Mouse (Mus musculus) megakaryocyte, embryonic 14.5 days (primary cell): ENCODE results near the gene Gm20388.

ENCODE experiments used
- FLI1 ChIP-seq: IDR thresholded peaks from 2 replicates; pipeline ENCODE4 v1.6.1; 2012; ENCODE audit warnings: low read length, inconsistent platforms, mixed read lengths
- GATA1 ChIP-seq: IDR thresholded peaks from 3 replicates; pipeline ENCODE4 v1.6.1; 2012; ENCODE audit warnings: mixed read lengths, low read length, inconsistent platforms, borderline replicate concordance

DNA sequence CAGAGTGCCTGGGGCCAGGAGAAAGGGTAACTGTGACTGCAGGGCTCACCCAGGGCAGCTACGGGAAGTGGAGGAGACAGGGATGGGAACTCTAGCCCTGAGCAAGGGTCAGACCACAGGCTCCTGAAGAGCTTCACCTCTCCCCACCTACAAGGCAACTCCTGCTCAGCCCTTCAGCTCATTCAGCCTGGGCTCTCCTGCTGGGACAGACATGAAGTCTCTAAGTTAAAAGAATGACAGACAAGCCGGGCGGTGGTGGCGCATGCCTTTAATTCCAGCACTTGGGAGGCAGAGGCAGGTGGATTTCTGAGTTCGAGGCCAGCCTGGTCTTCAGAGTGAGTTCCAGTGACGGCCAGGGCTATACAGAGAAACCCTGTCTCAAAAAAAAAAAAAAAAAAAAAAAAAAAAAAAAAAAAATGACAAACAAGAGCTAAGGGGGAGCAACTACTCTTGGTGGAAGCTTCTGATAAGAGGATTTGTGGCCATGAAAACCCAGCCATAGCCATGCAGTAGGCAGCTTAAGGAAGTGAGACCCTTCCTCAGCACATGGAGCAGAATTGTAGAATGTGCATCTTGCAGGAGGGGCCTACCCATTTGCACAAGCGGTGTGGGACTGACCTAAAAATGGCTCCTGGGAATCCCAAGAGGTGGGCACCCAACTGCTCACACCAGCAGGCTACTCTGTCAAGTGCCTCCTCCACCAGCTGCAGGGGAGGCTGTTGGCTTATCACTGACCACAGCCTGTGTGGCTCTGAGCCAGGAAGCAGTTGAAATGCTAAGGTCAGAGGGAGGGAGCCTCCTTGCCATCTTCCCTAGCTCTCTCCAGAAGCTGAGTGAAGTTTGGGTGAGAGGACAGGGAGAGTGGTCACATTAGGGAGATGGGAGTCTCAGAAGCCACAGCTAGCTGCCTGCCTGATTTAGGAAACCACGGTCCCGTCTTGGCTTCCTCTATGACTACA is 3498.2 kb downstream of the Gm20388 start:
- TF ChIP-seq GATA1 (no peak), FLI1 (no peak)
